Mouse (Mus musculus) embryonic facial prominence, embryonic 15.5 days (tissue): ENCODE measurements at regions not wholly inside any gene's neighbourhood (a gene's known extent, or its start where the extent isn't known, plus 50 kb on each side); places are given as distances from the start of the nearest gene placed in this dataset.

ENCODE experiments used
- ATAC-seq: fragments of 200-750 bp; cut with Nextera tagmentation; 2 replicates; pipeline ENCODE4 v1.8.0; 2017; ENCODE audit warnings: low read depth, moderate TSS enrichment; ENCODE audit not compliant: insufficient number of reproducible peaks, low FRiP score, low TSS enrichment
- H3K27ac ChIP-seq: fragments of 300-500 bp; sonication (generic); replicated peaks from 2 replicates; pipeline ENCODE4 v1.5.1; 2015; ENCODE audit warnings: mild to moderate bottlenecking, inconsistent platforms
- H3K27me3 ChIP-seq: fragments of 300-500 bp; sonication (generic); 2 replicates; pipeline ENCODE4 v1.6.1; 2015; ENCODE audit warnings: inconsistent platforms
- H3K36me3 ChIP-seq: fragments of 300-500 bp; sonication (generic); 2 replicates; pipeline ENCODE4 v1.6.1; 2015; ENCODE audit warnings: mild to moderate bottlenecking, inconsistent platforms
- H3K4me1 ChIP-seq: fragments of 300-500 bp; sonication (generic); 2 replicates; pipeline ENCODE4 v1.6.1; 2015; ENCODE audit warnings: inconsistent platforms
- H3K4me2 ChIP-seq: fragments of 300-500 bp; sonication (generic); replicated peaks from 2 replicates; pipeline ENCODE4 v1.6.1; 2015; ENCODE audit warnings: mild to moderate bottlenecking, inconsistent platforms
- H3K4me3 ChIP-seq: fragments of 300-500 bp; sonication (generic); replicated peaks from 2 replicates; pipeline ENCODE4 v1.5.1; 2015; ENCODE audit warnings: mild to moderate bottlenecking, inconsistent platforms
- H3K9ac ChIP-seq: fragments of 300-500 bp; sonication (generic); 2 replicates; pipeline ENCODE4 v1.6.1; 2015; ENCODE audit warnings: inconsistent platforms
- H3K9me3 ChIP-seq: fragments of 300-500 bp; sonication (generic); replicated peaks from 2 replicates; pipeline ENCODE4 v1.6.1; 2016; ENCODE audit warnings: inconsistent platforms
- WGBS: fragments of 180-500 bp; shearing (Covaris S2); methylation state at CpG from one replicate; pipeline ENCODE4 v1.1.7; 2015; 5-methylcytosine and 5-hydroxymethylcytosine counted together

DNA sequence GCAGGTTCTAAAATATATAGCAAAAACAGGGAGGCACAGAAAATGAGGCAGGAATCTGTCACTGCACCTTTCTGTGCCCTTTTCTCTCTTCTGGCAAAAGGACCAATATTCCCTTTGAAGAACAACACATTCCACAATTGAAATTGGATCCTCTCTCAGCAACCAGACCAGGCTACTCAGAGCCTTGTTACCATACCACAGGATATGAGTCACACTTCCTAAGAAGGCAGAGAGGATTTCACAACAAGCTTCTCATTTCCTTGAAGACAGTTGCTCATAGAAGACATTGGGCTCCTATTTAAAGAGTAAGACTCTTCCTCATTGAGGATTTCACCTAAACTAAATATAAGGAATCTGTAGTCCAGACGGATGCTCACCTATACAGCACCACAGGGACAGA, 292.8 kb downstream of the Mat2b start:
- Histone ChIP-seq H3K27me3 (no peaks in the 10 kb centered on the region), H3K4me1 (no peaks in the 10 kb centered on the region), H3K9me3 (no peaks in the 10 kb centered on the region), H3K36me3 (no peaks in the 10 kb centered on the region), H3K9ac (no peak overlapping the region), H3K4me3 (no peak overlapping the region), H3K4me2 (no peak overlapping the region), H3K27ac (no peak overlapping the region)
- no peak for ATAC-seq
- WGBS, result 56% methylated on average over 1 of the region's 1 CpGs

DNA sequence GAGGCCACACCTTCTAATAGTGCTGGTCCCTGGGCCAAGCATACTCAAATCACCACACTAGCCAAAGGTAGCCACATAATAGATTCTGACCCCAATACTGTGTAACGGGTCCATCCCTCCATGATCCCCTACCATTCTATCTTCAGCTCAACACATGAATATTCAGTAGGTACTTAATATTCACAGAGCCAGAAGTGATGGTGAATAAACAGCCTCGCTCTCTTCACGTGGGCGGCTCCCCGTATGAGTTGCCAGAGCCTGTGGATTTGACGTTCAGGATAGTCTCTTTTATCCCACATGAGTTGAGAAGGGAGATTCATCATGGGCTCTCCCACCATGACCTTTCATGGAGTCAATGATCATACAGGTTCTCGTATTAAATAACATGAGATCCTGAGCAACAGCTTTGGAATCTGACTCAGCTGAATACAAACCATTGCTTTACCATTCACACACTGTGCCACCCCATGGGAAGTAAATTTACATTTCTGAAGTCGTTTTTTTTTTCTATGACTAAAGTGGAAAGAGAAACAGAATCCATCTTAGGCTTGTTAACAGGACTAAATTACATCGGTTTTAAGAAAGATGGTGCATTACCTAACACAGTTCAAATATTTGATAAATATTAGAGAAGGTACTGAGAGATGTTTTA, 297.4 kb downstream of the Mat2b start:
- H3K9me3 ChIP-seq, result no peaks in the 10 kb centered on the region
- 77% methylated on average over 9 of the region's 9 CpGs for WGBS
- H3K4me1 ChIP-seq, result 0 out of 2 replicates have a peak, but pooled peaks cover 4% of the 10 kb centered on the region
- H3K9ac ChIP-seq, result no peak overlapping the region
- H3K27me3 ChIP-seq, result no peaks in the 10 kb centered on the region
- no peaks in the 10 kb centered on the region for H3K36me3 ChIP-seq
- no peak overlapping the region for H3K4me2 ChIP-seq
- H3K4me3 ChIP-seq, result no peak overlapping the region
- ATAC-seq, result no peak
- H3K27ac ChIP-seq, result no peak overlapping the region

DNA sequence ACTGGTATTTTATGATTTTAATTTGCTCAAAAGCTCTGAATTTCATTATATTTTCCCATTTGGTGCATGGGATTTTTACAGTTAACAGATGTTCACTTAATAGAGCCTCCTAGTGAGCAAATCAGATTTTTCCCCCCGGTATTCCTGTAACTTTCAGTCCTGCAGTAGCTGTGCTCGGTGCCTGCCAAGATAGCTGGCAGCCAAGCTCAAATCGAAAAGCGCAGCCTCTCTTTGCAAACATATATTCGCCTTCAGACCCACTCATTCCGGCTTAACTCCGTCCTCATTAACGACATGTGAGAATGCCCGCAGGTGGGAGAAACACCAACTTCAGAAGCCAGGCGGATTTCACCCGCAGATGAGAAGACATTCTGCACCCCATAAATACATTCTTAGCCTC, 299.7 kb downstream of the Mat2b start:
- no peaks in the 10 kb centered on the region for H3K27me3 ChIP-seq
- peak overlapping the region; percentile 39 for H3K4me2 ChIP-seq
- H3K4me1 ChIP-seq, result 0 out of 2 replicates have a peak, but pooled peaks cover 4% of the 10 kb centered on the region
- peak overlapping the region; percentile 16 for H3K4me3 ChIP-seq
- H3K9me3 ChIP-seq, result no peaks in the 10 kb centered on the region
- H3K9ac ChIP-seq, result no peak overlapping the region
- no peaks in the 10 kb centered on the region for H3K36me3 ChIP-seq
- H3K27ac ChIP-seq, result 0 out of 2 replicates have a peak overlapping the region, but pooled peaks have one; percentile 44
- WGBS, result 19% methylated on average over 11 of the region's 11 CpGs
- no peak for ATAC-seq

DNA sequence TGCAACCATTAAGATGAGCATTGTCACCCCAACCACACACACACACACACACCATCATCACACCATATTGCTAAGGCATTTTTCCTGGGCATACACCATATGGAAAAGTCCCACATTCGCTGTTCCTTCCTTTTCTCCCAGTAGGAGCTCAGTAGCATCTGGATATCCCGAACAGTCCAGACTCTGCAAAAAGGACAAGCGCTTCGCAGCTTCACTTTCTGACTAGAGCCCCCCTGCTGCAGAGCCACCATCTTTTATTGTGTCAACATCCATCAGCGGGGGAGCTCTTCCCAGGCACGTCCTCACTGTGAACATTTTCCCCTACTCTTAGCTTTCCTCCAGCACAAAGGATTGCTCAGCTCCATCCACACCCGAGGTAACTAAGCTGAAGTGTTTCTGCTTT, 300.1 kb downstream of the Mat2b start:
- Histone ChIP-seq H3K4me2 (peak overlapping the region; percentile 39), H3K4me3 (peak overlapping the region; percentile 16; the same call in 1 of the 2 replicates), H3K27ac (0 out of 2 replicates have a peak overlapping the region, but pooled peaks have one; percentile 44), H3K9me3 (no peaks in the 10 kb centered on the region), H3K36me3 (no peaks in the 10 kb centered on the region), H3K4me1 (0 out of 2 replicates have a peak, but pooled peaks cover 4% of the 10 kb centered on the region), H3K9ac (no peak overlapping the region), H3K27me3 (no peaks in the 10 kb centered on the region)
- 35% methylated on average over 7 of the region's 7 CpGs for WGBS
- no peak for ATAC-seq

DNA sequence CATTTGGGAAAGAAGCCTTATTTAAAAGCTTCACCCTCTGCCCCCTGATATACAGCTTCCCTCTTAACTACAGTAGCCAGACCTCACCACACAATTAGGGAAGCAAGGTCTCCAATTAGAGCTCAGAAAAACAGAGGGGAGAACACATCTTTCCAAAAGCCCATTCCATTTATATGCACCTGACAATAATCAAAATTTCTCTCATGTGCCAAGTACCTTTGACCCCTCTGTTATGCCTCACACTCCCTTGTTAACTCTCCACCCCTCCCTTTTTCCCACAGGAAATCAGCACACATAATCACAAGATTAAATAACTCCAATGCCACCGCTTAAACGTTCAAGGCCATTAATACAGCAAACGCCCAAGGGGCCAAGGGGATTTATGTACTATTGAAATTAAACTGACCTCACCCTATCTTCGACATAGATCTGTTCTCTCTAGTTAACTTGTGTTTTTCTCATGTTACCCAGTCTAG, 300.7 kb downstream of the Mat2b start:
- H3K9ac ChIP-seq, result no peak overlapping the region
- no peak for ATAC-seq
- H3K27me3 ChIP-seq, result no peaks in the 10 kb centered on the region
- no peak overlapping the region for H3K27ac ChIP-seq
- no peaks in the 10 kb centered on the region for H3K36me3 ChIP-seq
- H3K4me3 ChIP-seq, result no peak overlapping the region
- 28% methylated on average over 4 of the region's 4 CpGs for WGBS
- H3K4me2 ChIP-seq, result no peak overlapping the region
- H3K9me3 ChIP-seq, result no peaks in the 10 kb centered on the region
- 0 out of 2 replicates have a peak, but pooled peaks cover 4% of the 10 kb centered on the region for H3K4me1 ChIP-seq

DNA sequence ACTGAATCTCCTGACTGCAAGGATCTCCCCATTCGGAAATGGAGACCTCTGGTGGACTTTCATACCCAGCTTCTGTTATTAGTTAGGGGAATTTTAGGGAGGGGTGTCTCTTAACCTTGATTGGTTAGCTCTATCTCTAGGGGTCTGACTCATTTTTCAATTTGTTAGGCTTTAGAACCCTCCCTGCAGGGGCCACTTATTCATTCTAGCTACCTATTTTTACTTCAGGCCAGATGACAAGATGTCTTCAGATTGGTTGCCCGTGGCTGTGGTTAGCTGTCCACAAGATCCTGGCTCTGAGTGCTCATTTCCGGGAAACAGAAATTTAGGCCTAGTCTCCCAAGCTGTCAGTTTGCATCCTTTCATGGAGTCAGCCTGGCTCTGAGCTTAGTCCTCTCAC, 314.3 kb downstream of the Mat2b start:
- Histone ChIP-seq H3K9ac (no peak overlapping the region), H3K4me2 (no peak overlapping the region), H3K9me3 (no peaks in the 10 kb centered on the region), H3K36me3 (no peaks in the 10 kb centered on the region), H3K4me1 (no peaks in the 10 kb centered on the region), H3K27ac (no peak overlapping the region), H3K4me3 (no peak overlapping the region), H3K27me3 (no peaks in the 10 kb centered on the region)
- no peak for ATAC-seq
- 65% methylated on average over 3 of the region's 3 CpGs for WGBS

DNA sequence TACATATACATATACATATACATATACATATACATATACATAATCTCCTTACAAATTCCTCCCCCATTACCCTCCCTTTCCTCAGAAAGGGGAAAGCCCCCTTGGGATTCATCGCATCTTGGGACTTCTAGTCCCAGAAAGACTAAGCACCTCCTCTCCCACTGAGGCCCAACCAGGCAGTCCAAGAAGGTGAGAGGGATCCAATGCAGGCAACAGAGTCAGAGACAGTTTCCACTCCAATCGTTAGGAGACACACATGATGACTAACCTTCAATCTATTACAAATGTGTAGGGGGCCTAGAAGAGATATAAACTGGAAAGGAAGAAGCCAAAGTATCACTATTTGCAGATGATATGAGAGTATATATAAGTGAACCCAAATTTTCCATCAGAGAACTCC, 323.3 kb downstream of the Mat2b start:
- H3K4me1 ChIP-seq, result no peaks in the 10 kb centered on the region
- H3K4me3 ChIP-seq, result no peak overlapping the region
- H3K27ac ChIP-seq, result no peak overlapping the region
- no peaks in the 10 kb centered on the region for H3K9me3 ChIP-seq
- H3K9ac ChIP-seq, result no peak overlapping the region
- H3K27me3 ChIP-seq, result no peaks in the 10 kb centered on the region
- WGBS, result 83% methylated on average over 2 of the region's 2 CpGs
- H3K36me3 ChIP-seq, result no peaks in the 10 kb centered on the region
- no peak for ATAC-seq
- H3K4me2 ChIP-seq, result no peak overlapping the region

DNA sequence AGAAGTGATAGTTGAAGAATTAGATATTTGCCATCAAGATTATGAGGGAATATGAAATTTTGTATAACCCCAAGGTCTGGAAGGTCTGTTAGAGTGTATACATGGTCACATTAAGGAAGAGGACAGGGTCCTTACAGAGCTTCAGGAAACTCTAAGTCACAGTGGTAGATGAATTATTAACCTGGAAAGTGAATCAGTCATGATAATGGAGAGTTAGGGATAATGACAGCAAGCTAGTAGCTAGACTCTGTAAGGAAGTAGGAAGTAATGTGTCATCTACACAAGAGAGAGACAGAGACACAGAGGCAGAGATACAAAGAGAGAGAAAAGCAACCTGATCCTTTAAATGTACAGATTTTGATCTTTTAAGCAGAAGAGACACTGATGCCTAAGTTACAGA, 328.4 kb downstream of the Mat2b start:
- no peaks in the 10 kb centered on the region for H3K27me3 ChIP-seq
- ATAC-seq, result no peak
- no peaks in the 10 kb centered on the region for H3K36me3 ChIP-seq
- H3K9me3 ChIP-seq, result no peaks in the 10 kb centered on the region
- H3K9ac ChIP-seq, result no peak overlapping the region
- H3K4me2 ChIP-seq, result no peak overlapping the region
- H3K4me3 ChIP-seq, result no peak overlapping the region
- no peak overlapping the region for H3K27ac ChIP-seq
- H3K4me1 ChIP-seq, result no peaks in the 10 kb centered on the region

DNA sequence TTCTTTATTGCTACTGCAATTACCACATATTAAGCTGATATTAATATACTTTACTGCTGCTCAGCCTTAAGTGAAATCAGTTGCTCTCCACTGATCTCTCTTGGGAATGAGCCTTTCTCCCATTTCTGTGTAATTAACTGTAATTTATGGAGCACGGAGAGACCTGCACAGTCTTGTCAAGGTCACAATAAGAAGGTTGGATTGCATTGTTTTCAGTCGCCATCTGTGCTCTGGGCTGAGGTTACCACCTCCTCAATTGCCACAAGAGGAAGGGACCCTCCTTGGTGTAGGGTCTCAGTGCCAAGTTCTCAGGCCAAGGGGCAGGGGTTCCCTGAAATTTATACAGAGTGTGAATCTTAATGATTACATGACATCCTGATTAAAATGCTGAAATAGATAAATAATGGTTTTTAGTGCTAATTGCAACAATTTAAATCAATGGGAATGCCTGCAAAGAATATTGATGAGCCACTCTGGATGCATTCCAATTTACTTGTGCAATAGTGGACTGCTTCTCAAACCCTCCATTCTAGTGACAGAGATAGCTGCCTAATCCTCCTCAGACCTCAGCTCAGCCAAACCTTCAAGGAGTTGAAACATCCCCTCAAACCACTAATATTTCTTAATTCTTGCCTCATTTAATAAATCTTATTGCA, 332.3 kb downstream of the Mat2b start:
- Histone ChIP-seq H3K36me3 (no peaks in the 10 kb centered on the region), H3K4me2 (no peak overlapping the region), H3K27ac (no peak overlapping the region), H3K4me3 (no peak overlapping the region), H3K4me1 (no peaks in the 10 kb centered on the region), H3K9ac (no peak overlapping the region), H3K9me3 (no peaks in the 10 kb centered on the region), H3K27me3 (no peaks in the 10 kb centered on the region)
- WGBS, result 20% methylated on average over 2 of the region's 2 CpGs
- ATAC-seq, result peak; percentile 63; the same call in 1 of the 2 replicates
